Mouse (Mus musculus) intestine, postnatal 0 days (tissue): ENCODE results near the gene Sept9. TPM values are rescaled to one million over a fixed set of nuclear protein-coding genes. Genes with fewer than 3 reads are reported as not detected.
A peak's percentile ranks its signal among the peaks of the same experiment; 100 is the strongest.

Experiments
- ATAC-seq: fragments of 200-750 bp; cut with Nextera tagmentation; 2 replicates; pipeline ENCODE4 v1.8.0; 2017; ENCODE audit warnings: mild to moderate bottlenecking, moderate TSS enrichment, moderate library complexity
- H3K27ac ChIP-seq: fragments of 300-500 bp; sonication (generic); 2 replicates; pipeline ENCODE4 v1.5.1; 2014; ENCODE audit warnings: mild to moderate bottlenecking, low read depth, low read length, moderate library complexity
- H3K27me3 ChIP-seq: fragments of 300-500 bp; sonication (generic); replicated peaks from 2 replicates; pipeline ENCODE4 v1.6.1; 2014; ENCODE audit warnings: low read length, mixed read lengths; ENCODE audit not compliant: control insufficient read depth, insufficient read depth
- H3K36me3 ChIP-seq: fragments of 300-500 bp; sonication (generic); 2 replicates; pipeline ENCODE4 v1.6.1; 2014; ENCODE audit warnings: mild to moderate bottlenecking, moderate library complexity; ENCODE audit not compliant: control insufficient read depth, insufficient read depth
- H3K4me1 ChIP-seq: fragments of 300-500 bp; sonication (generic); replicated peaks from 2 replicates; pipeline ENCODE4 v1.6.1; 2014; ENCODE audit warnings: antibody characterized with exemption, low read length, mixed read lengths; ENCODE audit not compliant: control insufficient read depth, insufficient read depth
- H3K4me2 ChIP-seq: fragments of 300-500 bp; sonication (generic); replicated peaks from 2 replicates; pipeline ENCODE4 v1.6.1; 2014; ENCODE audit warnings: low read depth, mild to moderate bottlenecking, moderate library complexity
- H3K4me3 ChIP-seq: fragments of 300-500 bp; sonication (generic); 2 replicates; pipeline ENCODE4 v1.5.1; 2014; ENCODE audit warnings: low read depth, low read length
- H3K9ac ChIP-seq: fragments of 300-500 bp; sonication (generic); 2 replicates; pipeline ENCODE4 v1.6.1; 2014; ENCODE audit warnings: mild to moderate bottlenecking, low read depth, low read length
- H3K9me3 ChIP-seq: fragments of 300-500 bp; sonication (generic); 2 replicates; pipeline ENCODE4 v1.6.1; 2016; ENCODE audit warnings: mixed run types; ENCODE audit not compliant: control insufficient read depth
- CTCF ChIP-seq: sonication (generic); IDR thresholded peaks from 2 replicates; pipeline ENCODE4 v1.5.1; 2016; ENCODE audit warnings: low read depth, mild to moderate bottlenecking, control low read depth, antibody characterized with exemption, moderate library complexity
- WGBS: fragments of 180-500 bp; shearing (Covaris S2); extraction: QIAGEN DNeasy Blood & Tissue Kit; methylation state at CpG from one replicate; pipeline ENCODE4 v1.1.7; 2014; 5-methylcytosine and 5-hydroxymethylcytosine counted together
- polyA plus RNA-seq: library from polyadenylated mRNA; unstranded; fragments of >200 nt; fragmentation: Nextera tagmentation; extraction: Ambion mirVana; gene quantifications from 2 replicates; pipeline ENCODE4 v1.2.1, GENCODE M21; 2015

Sept9 gene
- polyA plus RNA-seq, 1 experiment from 2014 or later, result 74.5 TPM

- 18% methylated on average over 6 of the region's 6 CpGs for WGBS
- no peak for TF ChIP-seq CTCF
- no peaks in the 10 kb centered on the region for H3K27me3 ChIP-seq
- peak overlapping the region; percentile 88 for H3K4me2 ChIP-seq
- peak overlapping the region; percentile 49; the same call in 1 of the 2 replicates for H3K4me3 ChIP-seq
- peak overlapping the region; percentile 95 for H3K27ac ChIP-seq
- H3K4me1 ChIP-seq, result peaks cover 35% of the 10 kb centered on the region
- no peaks in the 10 kb centered on the region for H3K9me3 ChIP-seq
- peak; percentile 88 for ATAC-seq
- H3K9ac ChIP-seq, result peak overlapping the region; percentile 45; the same call in 1 of the 2 replicates
- no peaks in the 10 kb centered on the region; the same call in 1 of the 2 replicates for H3K36me3 ChIP-seq
Observed at GRCm38 (mm10) chr11:117334101-117334500, 134.6 kb downstream of the Sept9 start.

GRCm38 (mm10) chr11:117335146-117335545 is 135.7 kb downstream of the Sept9 start:
- Histone ChIP-seq H3K27me3 (no peaks in the 10 kb centered on the region), H3K4me2 (peak overlapping the region; percentile 61), H3K36me3 (no peaks in the 10 kb centered on the region; the same call in 1 of the 2 replicates), H3K27ac (peak overlapping the region; percentile 95), H3K9ac (peak overlapping the region; percentile 45; the same call in 1 of the 2 replicates), H3K4me1 (peaks cover 38% of the 10 kb centered on the region), H3K9me3 (no peaks in the 10 kb centered on the region), H3K4me3 (peak overlapping the region; percentile 23; the same call in 1 of the 2 replicates)
- WGBS, result 68% methylated on average over 2 of the region's 2 CpGs
- TF ChIP-seq CTCF, result no peak
- no peak for ATAC-seq

GRCm38 (mm10) chr11:117336081-117336788 is 136.8 kb downstream of the Sept9 start:
- peak overlapping the region; percentile 37 for H3K27ac ChIP-seq
- 46% methylated on average over 7 of the region's 7 CpGs for WGBS

GRCm38 (mm10) chr11:117337749-117338148 is 138.3 kb downstream of the Sept9 start:
- no peak for TF ChIP-seq CTCF
- ATAC-seq, result no peak
- Histone ChIP-seq H3K27ac (peak overlapping the region; percentile 57; the same call in 1 of the 2 replicates), H3K27me3 (no peaks in the 10 kb centered on the region), H3K36me3 (no peaks in the 10 kb centered on the region; the same call in 1 of the 2 replicates), H3K4me1 (peaks cover 28% of the 10 kb centered on the region), H3K4me2 (no peak overlapping the region), H3K9me3 (no peaks in the 10 kb centered on the region), H3K4me3 (no peak overlapping the region), H3K9ac (no peak overlapping the region)
- 78% methylated on average over 9 of the region's 9 CpGs for WGBS

More at GRCm38 (mm10) chr11:117336081-117336788, 136.8 kb downstream of the Sept9 start:
- 0 out of 2 replicates have a peak overlapping the region, but pooled peaks have one; percentile 13 for H3K4me2 ChIP-seq
- TF ChIP-seq CTCF, result peak; percentile 38; the same call in 1 of the 2 replicates
- H3K36me3 ChIP-seq, result no peaks in the 10 kb centered on the region; the same call in 1 of the 2 replicates
- H3K9ac ChIP-seq, result no peak overlapping the region
- no peak for ATAC-seq
- H3K27me3 ChIP-seq, result no peaks in the 10 kb centered on the region
- no peaks in the 10 kb centered on the region for H3K9me3 ChIP-seq
- H3K4me1 ChIP-seq, result peaks cover 32% of the 10 kb centered on the region
- no peak overlapping the region for H3K4me3 ChIP-seq

- no peak for TF ChIP-seq CTCF
- H3K36me3 ChIP-seq, result no peaks in the 10 kb centered on the region; the same call in 1 of the 2 replicates
- no peak overlapping the region for H3K4me2 ChIP-seq
- H3K9ac ChIP-seq, result 0 out of 2 replicates have a peak overlapping the region, but pooled peaks have one; percentile 38
- no peaks in the 10 kb centered on the region for H3K9me3 ChIP-seq
- H3K27ac ChIP-seq, result peak overlapping the region; percentile 57
- 11% methylated on average over 8 of the region's 8 CpGs for WGBS
- ATAC-seq, result peak; percentile 59
- no peaks in the 10 kb centered on the region for H3K27me3 ChIP-seq
- peaks cover 28% of the 10 kb centered on the region for H3K4me1 ChIP-seq
- H3K4me3 ChIP-seq, result no peak overlapping the region
Observed at GRCm38 (mm10) chr11:117338503-117338902, 139.0 kb downstream of the Sept9 start.

- peak overlapping the region; percentile 35; the same call in 1 of the 2 replicates for H3K27ac ChIP-seq
Observed at GRCm38 (mm10) chr11:117339050-117339449, 139.6 kb downstream of the Sept9 start.

More at GRCm38 (mm10) chr11:117339050-117339449, 139.6 kb downstream of the Sept9 start:
- Histone ChIP-seq H3K9me3 (no peaks in the 10 kb centered on the region), H3K4me3 (no peak overlapping the region), H3K9ac (no peak overlapping the region), H3K27me3 (no peaks in the 10 kb centered on the region), H3K4me2 (no peak overlapping the region), H3K4me1 (peaks cover 28% of the 10 kb centered on the region), H3K36me3 (no peaks in the 10 kb centered on the region; the same call in 1 of the 2 replicates)
- ATAC-seq, result no peak
- WGBS, result 68% methylated on average over 3 of the region's 3 CpGs
- no peak for TF ChIP-seq CTCF
